ENCODE assay signal across 7 mouse cellular contexts in the genomic region with DNA sequence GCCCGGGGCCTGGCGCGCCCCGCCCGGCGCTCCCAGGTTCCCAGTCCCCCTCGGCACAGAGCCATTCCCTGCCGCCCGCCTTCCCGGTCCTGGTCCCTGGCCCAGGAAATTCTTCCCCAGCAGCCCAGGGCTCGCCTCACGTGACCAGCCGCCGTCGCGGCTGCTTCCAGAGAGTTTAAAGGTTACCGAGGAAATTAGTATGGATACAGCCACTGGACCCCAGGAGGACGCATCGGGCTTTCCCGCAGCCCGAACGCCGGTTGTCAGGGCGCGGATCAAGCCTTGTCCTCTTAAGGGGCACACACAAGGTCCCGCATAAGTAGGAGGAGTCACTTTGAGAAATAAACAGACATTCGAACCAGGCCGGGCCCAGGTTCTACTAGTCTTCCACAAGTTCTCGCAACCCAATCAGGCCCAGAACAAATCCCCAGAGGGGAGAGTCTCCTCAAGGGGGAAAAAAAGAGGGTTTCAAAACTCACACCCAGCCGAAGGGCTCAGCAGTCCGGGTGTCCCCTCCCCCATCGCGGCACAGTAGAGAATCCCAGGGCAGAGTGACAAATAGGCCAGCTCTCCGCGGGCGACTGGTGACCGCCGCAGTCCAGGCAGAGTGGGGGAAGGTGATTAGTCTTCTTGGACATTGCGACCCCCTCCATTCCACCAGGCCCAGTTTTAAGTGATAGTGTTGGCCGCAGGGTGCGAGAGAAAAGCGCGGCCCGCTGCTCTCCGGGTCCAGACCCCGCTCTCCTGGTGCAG. TPM values are rescaled to one million over a fixed set of nuclear protein-coding genes. Genes with fewer than 3 reads are reported as not detected.
DNase-seq lines count a peak whose midpoint lies in the region; ATAC-seq and TF ChIP-seq lines count a peak whose summit lies in the region.

No protein-coding gene starts in this region.

- under 1% methylated on average over 46 of the region's 46 CpGs for WGBS in intestine, embryonic 16.5 days
- WGBS in limb, embryonic 13.5 days: under 1% methylated on average over 44 of the region's 46 CpGs
- under 1% methylated on average over 46 of the region's 46 CpGs for WGBS in midbrain, embryonic 13.5 days

- H3K36me3 ChIP-seq in intestine, embryonic 16.5 days (ENCODE audit: control insufficient read depth, insufficient read depth, low read length): no peaks in the 10 kb centered on the region
- no peaks in the 10 kb centered on the region for H3K36me3 ChIP-seq in limb, embryonic 13.5 days
- H3K36me3 ChIP-seq in midbrain, embryonic 13.5 days: no peaks in the 10 kb centered on the region

- H3K4me3 ChIP-seq in cortical plate, adult 2 months (ENCODE audit: insufficient read depth, low read length): peak overlapping the region; percentile 93
- H3K4me3 ChIP-seq in intestine, embryonic 16.5 days (ENCODE audit: low read length): peak overlapping the region; percentile 84
- H3K4me3 ChIP-seq in limb, embryonic 13.5 days: peak overlapping the region; percentile 75
- peak overlapping the region; percentile 72 for H3K4me3 ChIP-seq in midbrain, embryonic 13.5 days (replicated peaks)

- no peaks in the 10 kb centered on the region for H3K27me3 ChIP-seq in intestine, embryonic 16.5 days (replicated peaks; ENCODE audit: control insufficient read depth, insufficient read depth, low read length)
- no peaks in the 10 kb centered on the region for H3K27me3 ChIP-seq in limb, embryonic 13.5 days
- peaks cover 35% of the 10 kb centered on the region for H3K27me3 ChIP-seq in midbrain, embryonic 13.5 days

- H3K4me1 ChIP-seq in cortical plate, adult 2 months (ENCODE audit: control insufficient read depth, insufficient read depth, low read length): no peaks in the 10 kb centered on the region; the same call in 1 of the 2 replicates
- H3K4me1 ChIP-seq in intestine, embryonic 16.5 days (ENCODE audit: control insufficient read depth, insufficient read depth, low read length): peaks cover 35% of the 10 kb centered on the region
- peaks cover 42% of the 10 kb centered on the region for H3K4me1 ChIP-seq in limb, embryonic 13.5 days
- peaks cover 45% of the 10 kb centered on the region for H3K4me1 ChIP-seq in midbrain, embryonic 13.5 days (replicated peaks)

- no peaks in the 10 kb centered on the region for H3K9me3 ChIP-seq in intestine, embryonic 16.5 days (ENCODE audit: control insufficient read depth, low read length)
- H3K9me3 ChIP-seq in limb, embryonic 13.5 days: no peaks in the 10 kb centered on the region
- H3K9me3 ChIP-seq in midbrain, embryonic 13.5 days: no peaks in the 10 kb centered on the region

- TF ChIP-seq CTCF in cortical plate, adult 2 months (IDR thresholded peaks at IDR 0.05; ENCODE audit: extremely low read depth, insufficient read depth, low read length): no peak

- peak overlapping the region; percentile 94 for H3K9ac ChIP-seq in intestine, embryonic 16.5 days (ENCODE audit: low read depth, low read length)
- H3K9ac ChIP-seq in limb, embryonic 13.5 days: peak overlapping the region; percentile 87
- peak overlapping the region; percentile 83 for H3K9ac ChIP-seq in midbrain, embryonic 13.5 days (replicated peaks)

- peak; percentile 92 for DNase-seq in adipocyte (ENCODE audit: low spot score)
- peak; percentile 77 to 87 for DNase-seq in gastrocnemius, postnatal 4 days (ENCODE audit: low spot score in 2 of 2)
- DNase-seq in spleen, adult 18-20 months: peak; percentile 49 to 67

- no peak for TF ChIP-seq POLR2A in cortical plate, adult 2 months (IDR thresholded peaks at IDR 0.05; ENCODE audit: extremely low read depth, insufficient read depth, low read length)

- peak; percentile 57 for ATAC-seq in intestine, embryonic 16.5 days
- peak; percentile 49 for ATAC-seq in limb, embryonic 13.5 days (ENCODE audit: low FRiP score, low read depth)
- ATAC-seq in midbrain, embryonic 13.5 days: peak; percentile 70

- H3K4me2 ChIP-seq in intestine, embryonic 16.5 days (ENCODE audit: low read depth, low read length): peak overlapping the region; percentile 96
- H3K4me2 ChIP-seq in limb, embryonic 13.5 days (replicated peaks): peak overlapping the region; percentile 95
- peak overlapping the region; percentile 91 for H3K4me2 ChIP-seq in midbrain, embryonic 13.5 days (replicated peaks)

- peak overlapping the region; percentile 86 for H3K27ac ChIP-seq in cortical plate, adult 2 months (ENCODE audit: insufficient read depth, low read length)
- H3K27ac ChIP-seq in intestine, embryonic 16.5 days (ENCODE audit: low read length): peak overlapping the region; percentile 99
- H3K27ac ChIP-seq in limb, embryonic 13.5 days: peak overlapping the region; percentile 98
- peak overlapping the region; percentile 82 for H3K27ac ChIP-seq in midbrain, embryonic 13.5 days

RNA-seq across cellular contexts. Expression of gene Prkce, which starts 0.8 kb away (rescaled TPM):
- 83.7 and 94.3 TPM in 2 replicates for polyA plus RNA-seq in cortical plate, adult 2 months (2012; rRNA removed)
- 10 to 100 TPM; 12.3 to 13.0 TPM for total RNA-seq in gastrocnemius, postnatal 4 days (2021)
- 5.0 TPM in 2 replicates for polyA plus RNA-seq in intestine, embryonic 16.5 days (2015; fragmentation: Nextera tagmentation; extraction: Ambion mirVana)
- polyA plus RNA-seq in limb, embryonic 13.5 days (2015; fragmentation: Nextera tagmentation; extraction: Ambion mirVana): 6.2 and 6.7 TPM in 2 replicates
- polyA plus RNA-seq in midbrain, embryonic 13.5 days (2015; fragmentation: Nextera tagmentation; extraction: Ambion mirVana): 9.7 and 11.8 TPM in 2 replicates

RNA-seq across cellular contexts. Expression of gene Srbd1, which starts 21.8 kb away (rescaled TPM):
- 6.9 and 7.0 TPM in 2 replicates for polyA plus RNA-seq in cortical plate, adult 2 months (2012; rRNA removed)
- 10 to 100 TPM; 15.0 to 16.4 TPM for total RNA-seq in gastrocnemius, postnatal 4 days (2021)
- polyA plus RNA-seq in intestine, embryonic 16.5 days (2015; fragmentation: Nextera tagmentation; extraction: Ambion mirVana): 13.2 and 13.3 TPM in 2 replicates
- 17.6 and 19.7 TPM in 2 replicates for polyA plus RNA-seq in limb, embryonic 13.5 days (2015; fragmentation: Nextera tagmentation; extraction: Ambion mirVana)
- polyA plus RNA-seq in midbrain, embryonic 13.5 days (2015; fragmentation: Nextera tagmentation; extraction: Ambion mirVana): 17.7 and 18.8 TPM in 2 replicates

Comparison
In these comparisons a context has a peak if more than half of its experiments do, and no peak if none do; other contexts are left out.
1. Peak in every context shown above with its lines: DNase-seq, ATAC-seq, H3K4me3 ChIP-seq and H3K27ac ChIP-seq.